Mouse (Mus musculus): ENCODE data around the gene Zfp13.

DNA sequence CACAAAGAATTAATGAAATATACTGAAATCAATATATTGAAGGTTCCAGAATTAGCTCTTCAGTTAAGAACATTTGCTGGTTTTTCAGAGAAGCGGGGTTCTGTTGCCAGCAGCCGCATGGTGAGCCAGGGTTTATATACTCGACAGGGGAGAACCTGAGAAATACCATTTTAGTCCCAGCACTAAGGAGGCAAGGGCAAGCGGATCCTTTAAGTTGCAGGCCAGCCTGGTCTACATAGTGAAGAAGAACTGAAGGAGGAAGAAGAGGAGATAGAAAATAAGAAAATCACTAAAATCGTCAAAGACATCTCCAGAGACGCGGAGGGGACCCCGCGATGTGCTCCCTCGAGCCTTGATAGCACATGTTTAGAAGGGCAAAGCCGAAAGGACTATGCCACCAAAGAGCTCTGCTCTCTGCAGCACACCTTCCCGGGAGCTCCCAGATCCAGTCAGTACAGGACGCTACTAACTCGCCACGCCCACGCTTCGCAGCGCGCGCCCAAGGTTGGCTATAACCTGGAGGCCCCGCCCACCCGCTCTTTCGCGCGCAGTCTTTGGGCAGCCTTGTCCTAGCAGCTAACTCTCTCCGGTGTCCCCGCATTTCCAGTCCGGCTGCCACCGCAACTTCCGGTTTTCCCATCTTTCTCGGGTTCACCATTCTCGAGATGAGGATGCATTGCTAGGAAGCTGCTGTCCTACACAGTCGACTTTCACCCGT lies 6.9 kb downstream of the Zfp13 start:
- no peak for TF ChIP-seq GATA1 (IDR thresholded peaks at IDR 0.05; ENCODE audit: low read length)
- no peak for TF ChIP-seq TAL1 (IDR thresholded peaks at IDR 0.05; ENCODE audit: low read length)

Measured in erythroblast, embryonic 14.5 days (primary cell).